Mouse (Mus musculus) megakaryocyte progenitor cell, adult 5-6 weeks (primary cell): ENCODE measurements around the gene Msi2. TPM values are rescaled to one million over a fixed set of nuclear protein-coding genes. Genes with fewer than 3 reads are reported as not detected.
A peak's percentile ranks its signal among the peaks of the same experiment; 100 is the strongest.

Experiments used
- ATAC-seq: replicated peaks from 2 replicates; pipeline ENCODE4 v1.8.0; 2016; ENCODE audit warnings: mild to moderate bottlenecking, moderate TSS enrichment, inconsistent platforms; ENCODE audit not compliant: poor library complexity
- total RNA-seq, 2 experiments: library from RNA; stranded (forward) in 1 of 2; stranded (reverse) in 1 of 2; fragments of 157-497, 149-512 nt in 1 of 2; fragments of 200-1000 nt in 1 of 2; gene quantifications; 2 replicates each; pipeline versions ENCODE4 v1.2.3 to v1.2.4; 2015 to 2017

Gene Msi2
- total RNA-seq, 2 experiments from 2014 or later: 35.4 to 46.6 TPM

DNA sequence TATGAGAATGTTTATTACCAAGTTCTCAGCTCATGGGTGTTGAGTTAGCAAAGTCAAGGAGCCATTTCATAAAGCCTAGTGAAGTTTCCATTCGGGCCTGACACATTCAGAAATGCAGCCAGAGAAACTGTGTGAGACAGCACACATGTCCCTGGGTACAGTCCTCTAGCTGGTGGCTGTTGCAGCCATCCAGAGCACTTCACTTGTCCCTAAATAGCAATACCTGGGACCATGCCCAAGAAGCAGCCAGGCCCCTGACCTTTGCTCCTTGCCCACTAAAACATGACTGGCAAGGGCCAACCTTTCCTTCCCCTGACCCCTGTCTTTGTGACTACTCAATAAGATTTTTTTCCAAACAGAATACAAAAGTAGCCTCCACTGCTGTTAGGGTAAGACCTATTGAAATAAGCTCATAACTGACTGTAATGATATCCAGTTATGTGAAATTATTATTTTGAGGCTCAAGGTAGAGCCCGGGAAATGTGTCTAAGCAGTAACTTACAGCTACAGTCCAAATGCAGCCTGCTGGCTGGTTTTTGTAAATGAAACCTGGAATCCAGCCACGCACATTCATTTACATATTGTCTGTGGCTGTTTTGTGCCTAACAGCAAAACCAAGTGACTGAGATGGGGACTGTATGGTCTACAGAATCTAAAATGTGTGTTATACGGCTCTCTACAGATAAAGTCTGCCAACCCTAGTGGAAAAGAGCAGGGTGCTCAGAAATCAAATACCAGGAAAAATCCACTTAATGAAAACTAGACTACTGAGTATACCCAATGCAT is 143.5 kb downstream of the Msi2 start:
- ATAC-seq: no peak

DNA sequence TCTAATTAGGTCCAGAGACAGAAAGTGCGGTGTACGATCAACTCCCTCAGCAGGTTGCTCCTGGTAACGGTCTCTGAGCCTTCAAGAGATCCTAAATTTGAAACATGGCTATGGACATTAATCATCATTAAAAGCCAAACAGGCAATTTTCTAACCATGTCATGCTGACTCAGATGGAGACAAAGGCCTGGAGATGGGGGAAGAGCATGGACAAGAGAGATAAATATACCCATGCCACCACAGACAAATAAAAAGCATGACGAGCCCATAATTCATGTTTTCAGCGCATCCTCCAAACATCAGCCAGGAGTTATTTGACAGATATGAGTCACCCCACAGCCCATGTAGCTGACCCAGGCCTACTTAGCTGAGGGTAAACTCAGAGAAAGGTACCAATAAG is 145.3 kb downstream of the Msi2 start:
- no peak for ATAC-seq

DNA sequence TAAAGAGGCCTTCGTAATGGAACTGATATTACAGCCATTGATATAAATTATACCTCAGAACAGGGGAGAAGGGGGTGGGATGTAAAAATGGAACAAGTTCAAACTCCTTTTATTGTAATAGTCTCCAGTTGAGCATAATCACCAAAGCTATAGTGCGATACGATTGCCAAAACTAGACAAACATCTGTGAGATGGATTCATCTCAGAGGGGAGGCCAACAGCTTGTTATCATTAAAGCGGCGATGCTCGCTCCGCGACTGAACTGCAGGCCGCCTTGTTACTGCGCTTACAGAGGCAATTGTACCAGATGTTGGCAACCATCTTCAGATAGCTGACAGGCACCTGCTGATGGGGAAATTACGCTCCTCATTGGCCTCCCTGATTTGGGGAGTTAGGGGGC is 145.9 kb downstream of the Msi2 start:
- ATAC-seq: peak; percentile 78

DNA sequence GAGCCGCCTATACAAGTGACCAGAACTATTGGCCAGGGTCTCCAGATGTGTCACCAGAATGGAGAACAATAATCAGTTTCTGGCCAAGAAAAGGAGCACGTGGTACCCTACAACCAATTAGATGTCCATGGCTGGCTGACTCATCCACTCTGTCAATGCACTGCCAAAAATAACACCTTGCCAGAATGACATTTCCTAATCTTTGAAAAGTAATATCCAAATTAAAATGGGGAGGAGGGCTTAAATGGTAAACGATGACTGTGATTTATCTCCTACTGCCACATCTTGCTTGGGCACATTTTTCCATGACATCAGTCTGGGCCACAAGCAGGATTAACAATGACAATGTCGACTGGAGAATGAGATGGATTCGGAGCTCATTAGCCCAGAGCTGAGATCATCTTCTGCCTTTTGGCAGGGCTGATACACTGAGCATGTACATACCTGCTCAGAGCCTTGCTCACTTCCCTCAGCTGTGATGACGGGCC is 147.6 kb downstream of the Msi2 start:
- ATAC-seq: no peak

DNA sequence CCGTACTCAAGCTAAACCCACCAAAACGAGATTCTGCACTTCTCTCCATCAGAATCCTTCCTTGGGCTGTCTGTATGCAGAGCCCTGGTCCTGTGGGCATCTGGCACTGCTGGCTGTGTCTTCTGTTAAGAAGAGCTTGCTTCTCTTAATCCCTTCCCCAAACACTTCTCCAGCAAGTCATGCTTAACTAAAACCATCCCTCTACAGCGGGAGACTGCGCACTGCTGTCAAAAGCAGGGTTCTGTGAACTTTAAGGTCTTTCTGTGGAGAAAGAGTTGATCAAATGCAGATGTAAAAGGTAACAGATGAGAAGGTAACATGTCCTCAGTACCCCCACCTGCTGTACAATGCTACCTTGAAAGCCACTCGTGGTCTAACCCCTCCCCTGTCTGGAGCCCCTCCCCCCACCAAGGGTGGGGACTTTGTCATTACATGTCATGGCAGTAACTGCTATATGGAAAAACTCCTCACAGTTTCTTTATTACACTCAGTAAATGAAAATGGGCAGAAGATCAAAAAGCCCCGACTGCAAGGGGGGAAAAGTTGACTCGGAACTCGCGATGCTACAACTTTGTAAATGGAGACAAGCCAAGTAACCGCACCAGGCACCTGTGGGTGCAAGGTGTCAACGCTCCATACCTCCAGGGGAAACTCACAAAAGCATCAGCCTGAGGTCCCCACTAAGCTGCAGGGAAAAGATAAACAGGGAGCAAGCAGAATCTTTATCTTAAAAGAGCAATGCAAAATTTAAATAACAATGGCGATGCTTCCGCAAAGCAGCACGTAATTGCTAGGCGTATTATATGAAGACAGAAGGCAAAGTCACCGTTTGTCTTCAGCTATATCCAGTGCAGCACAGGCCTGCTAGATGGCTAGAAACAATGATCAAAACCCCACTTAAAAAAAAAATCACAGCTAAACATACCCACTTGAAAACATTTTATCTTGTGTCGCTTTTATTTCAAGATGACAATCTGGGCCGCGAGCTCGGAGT is 151.4 kb downstream of the Msi2 start:
- no peak; the same call in 1 of the 2 replicates for ATAC-seq

DNA sequence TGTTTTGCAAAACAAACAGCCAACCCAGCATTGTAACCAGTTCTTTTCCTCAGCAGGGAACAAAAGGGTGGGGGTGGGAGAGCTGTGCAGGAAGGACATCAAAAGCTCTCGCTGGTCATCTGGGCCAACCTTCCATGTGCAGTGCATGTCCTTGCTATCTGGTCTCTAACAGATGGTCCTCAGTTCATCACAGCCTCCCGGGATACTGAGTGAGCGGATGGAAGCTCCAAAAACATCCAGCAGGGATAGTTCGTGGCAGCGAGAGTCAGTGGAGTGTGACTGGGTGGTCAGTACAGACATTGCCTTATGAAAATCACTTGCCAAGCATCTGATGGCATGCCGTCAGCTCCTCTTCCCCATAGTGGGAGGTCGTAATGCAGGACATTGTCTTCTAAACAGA is 153.5 kb downstream of the Msi2 start:
- no peak for ATAC-seq

DNA sequence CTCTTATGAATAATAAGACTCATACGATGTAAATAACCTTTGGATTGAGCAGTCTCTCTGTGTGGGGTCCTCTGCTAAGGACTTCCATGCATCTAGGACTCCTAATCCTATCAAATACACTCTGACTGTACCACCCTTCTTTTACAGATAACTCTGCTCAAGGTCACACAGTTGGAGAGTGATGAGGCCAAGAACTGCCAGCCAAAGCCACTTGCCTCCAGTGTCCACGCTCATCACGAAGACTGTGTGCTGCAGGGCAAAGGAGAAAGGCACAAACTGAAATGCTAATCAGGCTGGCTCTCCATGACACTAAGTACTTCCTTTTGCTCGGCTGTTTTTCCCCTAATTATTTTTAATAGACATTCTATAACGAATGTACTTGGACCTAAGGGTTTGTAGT is 153.9 kb downstream of the Msi2 start:
- no peak for ATAC-seq

DNA sequence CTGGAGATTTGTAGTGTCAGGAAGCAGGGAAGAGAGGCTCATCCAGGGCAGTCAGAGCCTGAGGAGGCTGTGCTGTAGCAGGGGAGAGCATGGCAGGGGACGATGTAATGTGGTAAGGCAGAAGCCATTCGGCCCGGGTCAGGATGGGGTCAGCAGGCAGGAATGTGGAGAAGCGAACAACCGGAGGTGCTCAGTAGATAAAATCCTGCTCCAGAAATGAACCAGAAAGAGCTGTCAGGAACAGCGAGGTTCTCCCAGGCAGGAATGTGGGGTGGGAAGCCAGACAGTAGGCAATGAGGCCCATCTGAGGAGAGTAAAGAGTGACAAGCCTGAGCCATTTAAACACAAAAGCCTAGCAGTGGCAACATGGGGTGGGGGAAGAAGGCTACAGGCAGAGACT is 157.1 kb downstream of the Msi2 start:
- no peak for ATAC-seq

DNA sequence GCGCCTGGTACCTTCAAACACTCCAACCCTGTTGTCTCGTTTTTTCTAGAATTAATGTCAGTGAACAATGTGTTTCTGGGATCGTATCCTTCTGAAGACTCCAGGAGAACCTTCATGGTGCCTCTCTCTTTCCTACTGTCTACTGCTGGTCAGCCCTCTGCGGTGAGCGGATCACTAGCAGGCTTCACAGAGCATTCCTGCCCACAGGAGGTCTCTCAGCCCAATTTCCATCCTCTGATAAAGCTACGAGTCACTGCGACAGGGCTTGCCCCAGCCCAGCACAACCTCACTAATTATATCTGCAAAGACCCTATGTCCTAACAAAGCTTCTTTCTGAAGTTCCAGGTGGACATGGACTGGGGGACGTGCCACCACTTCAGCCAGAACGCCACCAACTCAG is 157.7 kb downstream of the Msi2 start:
- ATAC-seq: no peak

DNA sequence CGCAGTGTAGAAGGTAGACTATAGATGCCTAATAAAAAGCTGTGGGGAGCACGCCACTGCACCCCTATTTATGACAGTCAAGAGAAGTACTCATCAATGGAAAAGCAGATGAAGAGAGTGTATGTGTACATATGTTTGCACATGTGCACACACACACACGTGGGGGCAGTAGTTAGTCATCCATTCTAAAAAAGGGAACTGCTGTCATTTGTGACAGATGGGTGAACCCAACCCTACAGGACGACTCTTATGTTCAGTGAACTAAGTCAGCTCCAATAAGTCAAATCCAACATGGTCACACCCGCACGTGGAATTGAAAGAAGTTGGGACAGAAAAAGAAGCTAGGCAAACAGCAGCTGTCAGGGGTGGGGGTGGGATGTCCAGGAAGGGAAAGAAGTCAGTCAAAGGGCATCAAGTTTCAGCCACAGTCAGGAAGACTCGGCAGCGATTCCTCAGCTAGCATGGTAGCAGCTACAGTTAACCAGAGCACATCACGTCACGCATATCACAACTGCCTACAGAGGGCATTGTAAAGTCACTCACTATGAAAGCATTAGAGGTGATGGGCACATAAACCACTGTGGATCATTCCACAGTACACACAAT is 158.8 kb downstream of the Msi2 start:
- ATAC-seq: peak; percentile 70

DNA sequence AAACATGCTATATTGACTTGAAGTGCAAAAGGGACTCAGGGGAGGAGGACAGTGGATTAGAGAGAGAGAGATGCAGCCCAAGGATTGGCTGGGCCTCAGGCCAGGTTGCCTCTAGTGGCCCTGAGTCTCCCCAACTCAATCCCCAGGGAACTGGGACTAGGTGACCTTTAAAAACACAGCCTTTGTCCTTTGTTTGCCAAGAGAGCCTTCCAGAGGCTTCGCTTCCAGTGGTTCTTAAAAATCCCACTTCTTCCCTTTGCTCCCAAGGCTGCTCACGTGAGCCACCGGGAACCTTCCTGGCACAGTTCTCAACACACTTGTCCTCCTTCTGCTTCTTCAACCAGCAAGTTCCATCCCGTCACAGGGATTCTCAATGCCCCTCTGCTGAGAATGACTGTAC is 159.6 kb downstream of the Msi2 start:
- ATAC-seq: no peak

DNA sequence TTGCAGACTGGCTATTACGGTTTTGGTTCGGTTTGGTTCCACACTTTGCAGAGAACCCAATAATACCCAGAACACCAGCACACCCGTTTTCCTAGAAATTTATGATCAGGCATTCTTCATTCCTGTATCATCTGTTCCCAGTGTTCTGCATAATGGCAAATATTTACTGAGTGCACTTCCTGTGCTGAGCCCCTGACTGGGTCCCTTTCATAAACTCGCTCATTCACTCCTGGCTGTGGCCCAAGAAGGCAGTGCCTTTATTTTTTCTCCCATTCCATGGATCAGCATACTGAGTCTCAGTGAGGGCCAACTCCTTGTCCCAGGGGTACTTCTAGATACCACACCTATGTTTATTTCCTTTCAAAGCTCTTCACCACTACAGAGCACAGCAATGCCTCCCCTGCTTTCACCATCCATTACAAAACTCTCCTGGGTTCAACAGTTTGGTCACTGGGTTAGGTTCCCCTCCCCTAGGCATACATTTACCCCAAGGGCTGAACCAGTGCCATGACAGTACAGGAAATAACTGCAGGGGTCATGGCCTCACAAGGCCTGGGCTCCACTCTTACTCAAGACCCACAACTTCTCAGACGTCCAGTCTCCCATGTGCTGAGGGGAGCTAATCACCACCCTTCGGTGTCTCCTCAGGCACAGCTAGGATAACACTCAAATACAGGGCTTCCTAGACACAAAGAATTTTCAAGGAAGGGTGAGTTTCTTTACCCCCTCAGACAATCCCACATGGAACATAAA is 160.3 kb downstream of the Msi2 start:
- ATAC-seq: peak; percentile 36

DNA sequence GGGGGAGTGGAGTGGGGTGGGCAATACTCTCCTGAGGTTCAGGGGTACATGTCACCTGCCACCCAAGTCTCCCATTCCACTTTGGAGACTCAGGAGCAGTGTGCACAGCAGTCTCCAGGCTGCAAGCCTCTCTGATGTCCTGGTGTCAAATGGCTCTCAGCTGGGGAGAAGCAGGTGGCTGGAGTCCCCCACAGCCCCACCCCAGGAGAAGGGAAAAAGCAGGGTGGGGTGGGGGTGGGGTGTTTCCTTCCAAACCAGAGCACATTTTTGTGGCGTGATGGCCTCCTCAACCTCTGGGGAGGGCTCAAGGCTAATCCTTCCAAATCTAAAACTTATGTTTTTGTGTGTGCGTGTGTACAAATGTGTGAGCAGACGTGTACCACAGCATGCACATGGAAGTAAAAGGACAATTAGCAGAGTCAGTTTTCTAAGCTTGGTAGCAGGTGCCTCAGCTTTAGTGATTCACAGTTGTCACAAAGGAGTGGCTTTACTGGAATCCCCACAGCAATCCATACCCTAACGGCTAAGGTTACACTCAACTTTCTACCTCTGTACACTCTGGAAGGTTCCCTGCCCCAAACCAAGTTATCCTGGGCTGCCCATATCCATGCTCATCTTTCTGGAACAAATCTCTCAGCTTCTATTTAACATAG is 161.1 kb downstream of the Msi2 start:
- ATAC-seq: no peak

DNA sequence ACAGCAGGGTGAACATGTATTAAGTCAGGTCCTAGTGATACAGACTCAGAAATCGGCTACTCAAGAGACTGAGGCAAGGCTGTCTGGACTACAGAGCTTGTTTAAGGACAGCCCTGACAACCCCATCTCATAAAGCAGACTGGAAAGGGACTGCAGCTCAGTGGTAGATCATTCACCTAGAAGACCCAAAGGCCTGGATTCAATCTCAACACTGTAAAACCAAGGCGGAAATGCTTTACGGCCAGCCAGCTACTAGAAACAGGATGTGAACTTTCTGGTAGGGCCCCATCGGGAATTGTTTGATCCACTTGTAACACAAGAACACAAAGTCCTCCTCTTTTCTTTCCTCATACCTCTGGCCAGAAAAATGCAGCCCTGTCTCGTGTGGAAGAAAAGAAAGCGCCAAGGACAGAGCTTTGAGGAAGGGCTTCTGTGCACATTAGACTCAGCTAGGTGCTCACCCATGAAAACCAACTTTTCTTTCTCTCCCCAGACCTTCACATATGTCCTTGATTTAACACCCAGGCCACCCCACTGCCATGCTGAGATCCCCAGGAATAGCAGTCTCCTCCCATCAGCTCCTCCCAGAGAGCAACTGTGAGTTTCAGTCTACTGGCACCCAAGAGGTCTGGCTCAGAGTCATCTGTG is 162.3 kb downstream of the Msi2 start:
- ATAC-seq: no peak

DNA sequence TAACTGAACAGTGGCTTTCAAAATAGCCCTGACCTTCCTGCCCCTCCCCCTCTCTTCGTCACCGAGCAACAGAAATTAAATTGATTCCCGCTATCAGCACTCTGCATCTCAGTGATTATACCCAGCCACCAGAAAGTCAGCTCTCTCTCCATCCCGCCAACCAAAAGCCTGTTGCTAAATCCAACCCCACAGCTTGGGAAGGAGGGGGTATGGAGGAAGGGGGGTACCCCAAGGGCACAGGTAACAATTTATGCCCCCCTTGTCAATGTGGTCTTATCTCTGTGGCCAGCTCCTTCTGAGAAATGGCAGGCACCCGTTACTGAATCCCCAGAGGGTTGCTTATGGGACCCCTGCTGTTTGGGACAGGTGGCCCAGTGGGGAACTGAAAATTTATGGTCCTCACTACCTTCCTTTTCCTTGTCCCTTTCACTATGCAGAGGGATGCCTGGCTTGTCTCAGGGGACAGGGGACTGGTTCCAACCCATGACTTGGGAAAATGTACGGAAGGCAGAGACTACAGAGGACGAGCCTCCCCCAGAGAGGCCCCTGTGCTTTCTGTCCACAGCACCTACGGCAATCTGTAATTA is 163.0 kb downstream of the Msi2 start:
- ATAC-seq: no peak

DNA sequence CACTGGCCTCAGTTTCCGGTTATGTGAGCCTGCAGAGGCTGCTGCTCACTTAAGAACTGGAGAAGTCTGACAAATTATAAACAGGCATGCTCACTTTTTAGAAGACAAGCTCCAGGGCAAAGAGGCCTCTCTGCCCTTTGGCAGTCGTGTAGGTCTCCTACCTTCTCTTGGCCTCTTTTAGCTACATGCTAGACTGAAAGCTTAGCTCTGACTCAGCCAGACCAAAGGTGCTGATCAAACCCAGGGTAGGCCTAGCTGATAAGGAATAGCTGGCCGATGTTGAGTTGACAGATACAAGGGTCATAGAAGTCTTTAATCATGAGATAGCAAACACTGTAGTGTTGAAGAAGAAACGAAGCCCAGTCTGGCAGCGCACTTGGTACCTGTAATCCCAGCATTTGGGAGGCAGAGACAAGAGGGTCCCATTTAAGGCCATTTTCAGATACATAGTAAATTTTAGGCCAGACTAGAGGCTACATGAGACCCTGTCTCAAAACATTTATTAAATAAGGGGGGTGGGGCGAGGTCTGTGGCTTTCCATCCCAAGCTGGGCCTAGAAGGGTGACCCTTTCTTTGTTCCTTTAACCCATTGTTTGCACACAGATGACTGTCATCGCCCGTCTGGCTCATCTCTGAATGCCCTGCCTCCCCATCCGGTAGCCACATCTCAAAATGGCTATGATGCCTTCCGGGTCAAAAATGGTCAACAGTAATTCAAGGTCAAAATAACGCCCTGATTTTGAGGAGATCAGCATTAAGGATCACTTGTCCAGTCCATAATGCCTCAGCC is 164.6 kb downstream of the Msi2 start:
- ATAC-seq: peak; percentile 47

DNA sequence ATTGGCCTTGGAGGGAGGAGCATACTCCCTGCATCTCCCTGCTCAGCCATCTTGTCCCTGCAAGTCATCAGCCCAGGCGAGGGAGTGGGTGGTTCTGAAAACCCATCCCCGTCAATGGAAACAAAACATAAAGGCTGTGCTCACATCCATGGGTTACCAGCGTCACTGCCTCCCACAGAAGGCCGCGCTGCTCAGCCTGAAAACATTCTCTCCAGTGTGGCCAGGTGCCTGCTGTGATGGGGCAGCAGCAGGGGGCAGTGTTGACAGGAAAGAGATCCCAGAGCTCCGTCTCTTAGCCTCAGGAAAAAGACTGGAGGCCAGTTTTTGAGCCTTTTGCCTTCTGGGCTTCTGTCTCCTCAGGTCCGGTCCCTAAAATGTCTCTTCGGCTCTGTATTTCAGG is 165.3 kb downstream of the Msi2 start:
- ATAC-seq: peak; percentile 35

DNA sequence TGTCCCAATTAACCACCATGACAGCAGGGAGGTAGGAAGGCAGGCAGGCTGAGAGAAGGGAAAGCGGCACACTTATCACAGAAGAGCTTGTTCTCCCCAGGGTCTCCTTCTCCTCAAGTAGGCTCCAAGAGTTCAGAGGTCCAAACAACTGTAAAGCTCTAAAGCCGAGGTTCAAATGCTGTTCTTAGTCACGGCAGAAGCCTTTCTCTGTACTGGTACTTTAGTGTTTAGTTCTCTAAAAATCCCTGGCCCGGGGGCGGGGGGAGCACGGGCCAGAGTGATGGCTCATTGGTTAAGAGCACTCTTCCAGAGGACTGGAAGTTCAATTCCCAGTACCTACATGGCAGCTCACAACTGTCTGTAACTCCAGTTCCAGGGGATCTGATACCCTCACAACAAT is 165.9 kb downstream of the Msi2 start:
- no peak for ATAC-seq
